In genomic region chr3:152932096-152932495, GRCm38 (mm10) we compare ENCODE assay signal across 29 mouse cellular contexts. TPM values are rescaled to one million over a fixed set of nuclear protein-coding genes. Genes with fewer than 3 reads are reported as not detected.
DNase-seq lines count a peak whose midpoint lies in the region; ATAC-seq and TF ChIP-seq lines count a peak whose summit lies in the region.
"Had no signal": no experiment of that assay in that cellular context is flagged by ENCODE, and none has a peak within 500 bp of the region (broad histone marks: within the 10 kb centered on the region; RNA-seq: fewer than 3 reads in every experiment).

No protein-coding gene starts in this region.

- no peak overlapping the region for H3K27ac ChIP-seq in thymus, adult 2 months (ENCODE audit: control insufficient read depth, insufficient read depth, low read length)
- peak overlapping the region; percentile 78 for H3K27ac ChIP-seq in bone marrow macrophage, adult 2 months (ENCODE audit: insufficient read depth, low read depth, low read length)
- H3K27ac ChIP-seq: forebrain, embryonic 13.5 days; hindbrain, embryonic 14.5 days; kidney, embryonic 15.5 days; layer of hippocampus, adult 2 months; limb, embryonic 13.5 days; liver, embryonic 15.5 days; lung, embryonic 15.5 days; midbrain, embryonic 13.5 days; stomach, postnatal 0 days had no signal

- intact Hi-C loops in gastrocnemius, postnatal 14 days (cut with DNase I; ENCODE audit: low total_unique reads) = no loop called here

- no peak for TF ChIP-seq POLR2A in thymus, adult 2 months (IDR thresholded peaks at IDR 0.05; ENCODE audit: control insufficient read depth, extremely low read depth, insufficient read depth, low read length, poor library complexity)
- TF ChIP-seq POLR2A in bone marrow macrophage, adult 2 months (IDR thresholded peaks at IDR 0.05; ENCODE audit: borderline replicate concordance, low read depth, low read length) = no peak

- peaks cover 30% of the 10 kb centered on the region for H3K4me1 ChIP-seq in thymus, adult 2 months (replicated peaks; ENCODE audit: control insufficient read depth, insufficient read depth, low read length)
- H3K4me1 ChIP-seq in bone marrow macrophage, adult 2 months (ENCODE audit: control insufficient read depth, insufficient read depth, low read length) = peaks cover 27% of the 10 kb centered on the region

- no peak overlapping the region for H3K4me3 ChIP-seq in thymus, adult 2 months (ENCODE audit: control insufficient read depth, insufficient read depth, low read length)
- H3K4me3 ChIP-seq in bone marrow macrophage, adult 2 months (ENCODE audit: insufficient read depth, low read length) = no peak overlapping the region
- H3K4me3 ChIP-seq: forebrain, embryonic 13.5 days; heart, embryonic 12.5 days; kidney, embryonic 15.5 days; layer of hippocampus, adult 2 months; limb, embryonic 13.5 days; liver, embryonic 15.5 days; lung, embryonic 15.5 days; midbrain, embryonic 13.5 days had no signal

- H3K27me3 ChIP-seq in thymus, adult 2 months (ENCODE audit: control insufficient read depth, insufficient read depth, low read length) = no peaks in the 10 kb centered on the region
- H3K27me3 ChIP-seq: forebrain, embryonic 13.5 days; heart, embryonic 12.5 days; kidney, embryonic 15.5 days; limb, embryonic 13.5 days; liver, embryonic 15.5 days; lung, embryonic 15.5 days; midbrain, embryonic 13.5 days had no signal

- peak; percentile 29 for ATAC-seq in megakaryocyte, adult 5-6 weeks (ENCODE audit: poor library complexity, severe bottlenecking)
- ATAC-seq: forebrain, embryonic 13.5 days; inflammation-experienced regulatory T-cells, adult 6 months; midbrain, embryonic 13.5 days had no signal

- 55% methylated on average over 4 of the region's 4 CpGs for WGBS in thymus, adult 2 months

- DNase-seq in thymus, postnatal 4 days = peak; percentile 65
- DNase-seq in thymus, adult 2 months = no peak
- DNase-seq in heart, adult 9 months (ENCODE audit: low spot score in 2 of 2) = no peak
- no peak for DNase-seq in gastrocnemius, postnatal 14 days
- DNase-seq in thymus, postnatal 36 days = no peak
- DNase-seq: adrenal gland, adult 8-10 months; cerebellum, adult 8-10 months; cerebellum, postnatal 36 days; gastrocnemius, postnatal 25 days; heart, adult 18-20 months; kidney, adult 18-20 months; kidney, postnatal 25 days; right cerebral cortex, postnatal 25 days; spleen, adult 18-20 months had no signal

- no peaks in the 10 kb centered on the region for H3K36me3 ChIP-seq in thymus, adult 2 months (ENCODE audit: control insufficient read depth, insufficient read depth, low read length)
- H3K36me3 ChIP-seq: heart, embryonic 12.5 days; kidney, embryonic 15.5 days; limb, embryonic 13.5 days; liver, embryonic 15.5 days; lung, embryonic 15.5 days; midbrain, embryonic 13.5 days had no signal

- TF ChIP-seq CTCF in thymus, adult 2 months (IDR thresholded peaks at IDR 0.05; ENCODE audit: borderline replicate concordance, control insufficient read depth, extremely low read depth, insufficient read depth, low read length, poor library complexity) = no peak
- no peak for TF ChIP-seq CTCF in bone marrow macrophage, adult 2 months (IDR thresholded peaks at IDR 0.05; ENCODE audit: low read depth, low read length)

RNA-seq across cellular contexts. Expression of gene St6galnac5, which starts 50.0 kb away (rescaled TPM):
- polyA plus RNA-seq in thymus, adult 2 months (2012; rRNA removed) = 0.08 and 0.19 TPM in 2 replicates
- polyA plus RNA-seq in bone marrow macrophage, adult 2 months (2012; ENCODE audit: insufficient read depth, insufficient read length, missing spikeins) = not detected in 2 replicates
- 0.09 TPM in 1 of 2 replicates, not detected in the other for total RNA-seq in megakaryocyte, adult 5-6 weeks (2015)
- 0.07 and 0.12 TPM in 2 replicates for total RNA-seq in megakaryocyte, adult 5-6 weeks (2017)
- under 1 TPM; 0.04 TPM for total RNA-seq in gastrocnemius, postnatal 14 days (2021)
- total RNA-seq: heart, adult 18-20 months; hematopoietic stem cell, adult 5-6 weeks; megakaryocyte-erythroid progenitor cell, adult 5-6 weeks had no signal
